Mouse (Mus musculus): ENCODE results near the gene Lyve1. TPM values are rescaled to one million over a fixed set of nuclear protein-coding genes. Genes with fewer than 3 reads are reported as not detected.

Gene Lyve1
- total and polyA plus RNA-seq, 3 experiments, result 0.11 TPM; not detected in 2

DNA sequence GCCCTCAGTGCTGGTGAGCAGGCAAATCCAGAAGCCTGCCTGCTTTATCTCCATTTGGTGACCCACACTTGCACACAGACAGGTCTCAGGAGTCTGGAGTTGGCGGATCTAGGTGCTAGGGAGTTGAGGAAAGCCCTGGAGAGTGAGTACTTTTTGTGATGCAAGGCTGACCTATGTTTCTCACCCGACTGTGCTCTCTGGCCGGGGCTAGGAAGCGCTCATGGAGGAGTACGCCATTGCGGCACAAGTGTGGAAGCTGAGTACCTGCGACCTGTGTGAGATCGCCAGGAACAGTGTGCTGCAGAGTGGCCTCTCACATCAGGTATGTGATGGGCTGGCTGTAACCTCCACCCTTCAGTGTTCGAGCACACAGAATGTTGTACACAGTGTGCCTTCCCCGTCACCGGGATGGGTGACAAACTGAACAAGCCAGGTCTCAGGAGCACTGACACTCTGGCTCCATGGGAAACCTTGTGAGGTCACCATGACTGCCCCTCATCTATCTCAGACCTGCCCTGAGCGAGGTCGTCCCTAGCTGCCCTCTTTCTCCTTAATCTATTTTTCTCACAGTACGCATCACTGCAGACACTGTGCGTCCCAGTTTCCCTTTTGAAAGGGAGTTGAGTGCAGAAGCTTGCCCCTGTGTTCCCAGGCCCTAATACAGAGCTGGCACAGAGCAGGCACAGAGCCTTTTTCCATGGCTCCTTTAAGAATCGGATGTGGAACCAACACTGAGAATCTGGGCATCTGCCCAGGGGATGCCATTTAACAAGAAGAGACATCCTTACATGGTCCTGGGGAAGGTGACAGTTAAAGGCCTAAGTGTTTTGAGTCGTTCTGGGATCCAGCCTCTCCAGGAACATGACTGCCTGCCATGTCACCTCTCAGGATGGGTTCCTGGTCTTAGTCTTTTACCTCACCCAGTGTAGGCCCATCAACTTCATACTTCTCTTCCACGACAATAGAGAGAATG is 53.2 kb downstream of the Lyve1 start:
- H3K36me3 ChIP-seq (replicated peaks), result peaks cover 83% of the 10 kb centered on the region
- TF ChIP-seq GATA2 (IDR thresholded peaks at IDR 0.05; ENCODE audit: borderline replicate concordance, low read depth, low read length) (no peak), CTCF (IDR thresholded peaks at IDR 0.05; ENCODE audit: low read depth, low read length) (no peak), TAL1 (conservative IDR thresholded peaks at IDR 0.05; ENCODE audit: low read depth, low read length) (no peak), GATA1 (IDR thresholded peaks at IDR 0.05; ENCODE audit: borderline replicate concordance, low read length) (no peak), POLR2AphosphoS5 (IDR thresholded peaks at IDR 0.05; ENCODE audit: insufficient replicate concordance, low read depth, low read length) (no peak)
- no peak for ATAC-seq (ENCODE audit: extremely low read depth, insufficient number of reproducible peaks, low FRiP score, poor library complexity, severe bottlenecking)
- no peaks in the 10 kb centered on the region for H3K27me3 ChIP-seq (ENCODE audit: insufficient read depth, low read length)
- H3K9me3 ChIP-seq (replicated peaks), result no peaks in the 10 kb centered on the region
- DNase-seq (ENCODE audit: low spot score), result no peak
- H3K4me3 ChIP-seq (ENCODE audit: low read depth, low read length), result no peak overlapping the region
- no peaks in the 10 kb centered on the region; the same call in 1 of the 2 replicates for H3K4me1 ChIP-seq (ENCODE audit: insufficient read depth, low read depth, low read length)

GRCm38 (mm10) chr7:110808962-110809361 is 54.1 kb downstream of the Lyve1 start:
- H3K36me3 ChIP-seq (replicated peaks), result peaks cover 87% of the 10 kb centered on the region
- no peaks in the 10 kb centered on the region for H3K27me3 ChIP-seq (ENCODE audit: insufficient read depth, low read length)
- DNase-seq (ENCODE audit: low spot score) (no peak), ATAC-seq (ENCODE audit: extremely low read depth, insufficient number of reproducible peaks, low FRiP score, poor library complexity, severe bottlenecking) (no peak)
- TF ChIP-seq TAL1 (conservative IDR thresholded peaks at IDR 0.05; ENCODE audit: low read depth, low read length), result no peak
- TF ChIP-seq GATA2 (IDR thresholded peaks at IDR 0.05; ENCODE audit: borderline replicate concordance, low read depth, low read length), result no peak
- no peak for TF ChIP-seq CTCF (IDR thresholded peaks at IDR 0.05; ENCODE audit: low read depth, low read length)
- TF ChIP-seq POLR2AphosphoS5 (IDR thresholded peaks at IDR 0.05; ENCODE audit: insufficient replicate concordance, low read depth, low read length), result no peak
- no peak for TF ChIP-seq GATA1 (IDR thresholded peaks at IDR 0.05; ENCODE audit: borderline replicate concordance, low read length)
- no peak overlapping the region for H3K4me3 ChIP-seq (ENCODE audit: low read depth, low read length)
- H3K4me1 ChIP-seq (ENCODE audit: insufficient read depth, low read depth, low read length), result no peaks in the 10 kb centered on the region; the same call in 1 of the 2 replicates
- H3K9me3 ChIP-seq (replicated peaks), result no peaks in the 10 kb centered on the region

- no peaks in the 10 kb centered on the region for H3K27me3 ChIP-seq (ENCODE audit: insufficient read depth, low read length)
- no peak overlapping the region for H3K4me3 ChIP-seq (ENCODE audit: low read depth, low read length)
- no peak for DNase-seq (ENCODE audit: low spot score)
- no peaks in the 10 kb centered on the region for H3K9me3 ChIP-seq (replicated peaks)
- no peak for ATAC-seq (ENCODE audit: extremely low read depth, insufficient number of reproducible peaks, low FRiP score, poor library complexity, severe bottlenecking)
- no peak for TF ChIP-seq GATA1 (IDR thresholded peaks at IDR 0.05; ENCODE audit: borderline replicate concordance, low read length)
- no peak for TF ChIP-seq CTCF (IDR thresholded peaks at IDR 0.05; ENCODE audit: low read depth, low read length)
- TF ChIP-seq GATA2 (IDR thresholded peaks at IDR 0.05; ENCODE audit: borderline replicate concordance, low read depth, low read length), result no peak
- TF ChIP-seq TAL1 (conservative IDR thresholded peaks at IDR 0.05; ENCODE audit: low read depth, low read length), result no peak
- TF ChIP-seq POLR2AphosphoS5 (IDR thresholded peaks at IDR 0.05; ENCODE audit: insufficient replicate concordance, low read depth, low read length), result no peak
- peaks cover 93% of the 10 kb centered on the region for H3K36me3 ChIP-seq (replicated peaks)
- no peaks in the 10 kb centered on the region; the same call in 1 of the 2 replicates for H3K4me1 ChIP-seq (ENCODE audit: insufficient read depth, low read depth, low read length)
Measured at GRCm38 (mm10) chr7:110807460-110808030, 55.5 kb downstream of the Lyve1 start.

DNA sequence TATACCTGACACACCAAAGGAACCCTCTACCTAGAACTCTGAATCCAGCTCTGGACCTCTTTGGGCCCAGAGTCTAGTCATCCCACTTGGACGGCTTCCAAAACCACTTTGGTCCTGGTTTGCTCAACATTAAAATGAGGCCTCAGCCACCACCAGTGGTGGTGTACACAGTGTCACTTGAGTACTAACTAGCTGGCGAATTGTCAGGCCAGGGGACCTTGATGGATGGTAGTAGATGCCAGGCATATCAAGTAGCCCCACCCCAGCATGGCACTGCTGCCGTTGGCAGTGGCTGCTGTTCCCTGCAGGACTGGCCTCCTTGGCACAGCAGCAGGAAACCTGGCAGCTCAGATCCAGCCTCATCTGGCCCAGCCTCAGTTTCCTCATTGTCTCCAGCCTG is 58.8 kb downstream of the Lyve1 start:
- Histone ChIP-seq H3K9me3 (replicated peaks) (no peaks in the 10 kb centered on the region), H3K36me3 (replicated peaks) (peaks cover 90% of the 10 kb centered on the region), H3K27me3 (ENCODE audit: insufficient read depth, low read length) (no peaks in the 10 kb centered on the region), H3K4me3 (ENCODE audit: low read depth, low read length) (no peak overlapping the region), H3K4me1 (ENCODE audit: insufficient read depth, low read depth, low read length) (no peaks in the 10 kb centered on the region; the same call in 1 of the 2 replicates)
- ATAC-seq (ENCODE audit: extremely low read depth, insufficient number of reproducible peaks, low FRiP score, poor library complexity, severe bottlenecking) (no peak), DNase-seq (ENCODE audit: low spot score) (no peak)
- TF ChIP-seq GATA1 (IDR thresholded peaks at IDR 0.05; ENCODE audit: borderline replicate concordance, low read length) (no peak), GATA2 (IDR thresholded peaks at IDR 0.05; ENCODE audit: borderline replicate concordance, low read depth, low read length) (no peak), TAL1 (conservative IDR thresholded peaks at IDR 0.05; ENCODE audit: low read depth, low read length) (no peak), CTCF (IDR thresholded peaks at IDR 0.05; ENCODE audit: low read depth, low read length) (no peak), POLR2AphosphoS5 (IDR thresholded peaks at IDR 0.05; ENCODE audit: insufficient replicate concordance, low read depth, low read length) (no peak)

DNA sequence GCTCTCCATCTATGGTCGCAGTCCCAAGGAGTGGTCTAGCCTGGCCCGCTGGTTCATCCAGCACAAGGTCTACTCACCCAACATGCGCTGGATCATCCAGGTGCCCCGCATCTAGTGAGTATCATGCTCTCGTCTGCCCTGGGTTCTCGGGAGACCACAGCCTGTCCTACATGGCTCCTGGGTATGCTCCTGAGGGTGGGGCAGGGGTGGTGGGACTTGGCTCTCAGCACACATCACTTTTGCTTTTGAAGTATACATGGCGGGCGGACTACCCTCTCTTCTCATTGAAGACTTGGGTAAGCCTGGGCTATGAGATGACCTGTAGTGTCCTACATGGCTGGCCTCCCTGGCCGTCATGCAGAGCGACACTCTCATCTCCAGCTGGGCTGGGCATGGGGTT is 59.9 kb downstream of the Lyve1 start:
- H3K27me3 ChIP-seq (ENCODE audit: insufficient read depth, low read length), result no peaks in the 10 kb centered on the region
- no peaks in the 10 kb centered on the region for H3K9me3 ChIP-seq (replicated peaks)
- DNase-seq (ENCODE audit: low spot score) (no peak), ATAC-seq (ENCODE audit: extremely low read depth, insufficient number of reproducible peaks, low FRiP score, poor library complexity, severe bottlenecking) (no peak)
- no peak overlapping the region for H3K4me3 ChIP-seq (ENCODE audit: low read depth, low read length)
- TF ChIP-seq CTCF (IDR thresholded peaks at IDR 0.05; ENCODE audit: low read depth, low read length), result no peak
- no peak for TF ChIP-seq POLR2AphosphoS5 (IDR thresholded peaks at IDR 0.05; ENCODE audit: insufficient replicate concordance, low read depth, low read length)
- TF ChIP-seq TAL1 (conservative IDR thresholded peaks at IDR 0.05; ENCODE audit: low read depth, low read length), result no peak
- no peak for TF ChIP-seq GATA2 (IDR thresholded peaks at IDR 0.05; ENCODE audit: borderline replicate concordance, low read depth, low read length)
- no peak for TF ChIP-seq GATA1 (IDR thresholded peaks at IDR 0.05; ENCODE audit: borderline replicate concordance, low read length)
- peaks cover 4% of the 10 kb centered on the region; the same call in 1 of the 2 replicates for H3K4me1 ChIP-seq (ENCODE audit: insufficient read depth, low read depth, low read length)
- H3K36me3 ChIP-seq (replicated peaks), result peaks cover 88% of the 10 kb centered on the region

DNA sequence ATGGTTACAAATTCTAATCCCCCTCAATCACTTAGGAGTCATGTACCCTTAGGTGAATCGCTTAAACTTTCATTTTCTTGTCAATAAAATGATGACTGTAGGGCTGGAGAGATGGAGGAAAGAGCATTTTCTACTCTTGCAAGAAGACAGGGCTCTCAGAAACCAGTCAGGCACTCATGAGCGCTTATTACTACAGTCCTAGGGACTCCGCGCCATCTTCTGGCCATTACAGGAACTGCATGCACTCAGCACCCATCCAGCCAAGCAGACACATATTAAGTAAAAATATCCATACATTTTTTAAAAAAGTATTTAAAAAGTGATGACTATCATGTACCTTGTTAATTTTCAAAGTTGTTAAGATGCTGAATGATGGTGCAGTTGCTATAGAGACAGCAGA is 62.0 kb downstream of the Lyve1 start:
- H3K9me3 ChIP-seq (replicated peaks), result no peaks in the 10 kb centered on the region
- no peak overlapping the region for H3K4me3 ChIP-seq (ENCODE audit: low read depth, low read length)
- peak; percentile 51 for ATAC-seq (ENCODE audit: extremely low read depth, insufficient number of reproducible peaks, low FRiP score, poor library complexity, severe bottlenecking)
- DNase-seq (ENCODE audit: low spot score), result peak; percentile 42
- peaks cover 13% of the 10 kb centered on the region for H3K4me1 ChIP-seq (ENCODE audit: insufficient read depth, low read depth, low read length)
- peaks cover 91% of the 10 kb centered on the region for H3K36me3 ChIP-seq (replicated peaks)
- no peak for TF ChIP-seq POLR2AphosphoS5 (IDR thresholded peaks at IDR 0.05; ENCODE audit: insufficient replicate concordance, low read depth, low read length)
- TF ChIP-seq CTCF (IDR thresholded peaks at IDR 0.05; ENCODE audit: low read depth, low read length), result peak; percentile 88
- no peaks in the 10 kb centered on the region for H3K27me3 ChIP-seq (ENCODE audit: insufficient read depth, low read length)

Other genes with a start within 250 kb of the Lyve1 start
- gene Sbf2, start 248.3 kb downstream of the Lyve1 start, total RNA-seq (2014; fragmentation: Nextera tagmentation), result not detected in 2 replicates
- gene Sbf2, start 248.3 kb downstream of the Lyve1 start, total RNA-seq (2017), result 0.23 and 0.49 TPM in 2 replicates
- not detected in 2 replicates for gene Sbf2, start 248.3 kb downstream of the Lyve1 start, polyA plus RNA-seq (2012)
- gene Adm, start 235.6 kb downstream of the Lyve1 start, total RNA-seq (2014; fragmentation: Nextera tagmentation), result not detected in 2 replicates
- gene Adm, start 235.6 kb downstream of the Lyve1 start, total RNA-seq (2017), result not detected in 2 replicates
- not detected in 2 replicates for gene Adm, start 235.6 kb downstream of the Lyve1 start, polyA plus RNA-seq (2012)
- gene Ampd3, start 95.0 kb downstream of the Lyve1 start, total RNA-seq (2014; fragmentation: Nextera tagmentation), result 64.1 and 69.5 TPM in 2 replicates
- 21.8 and 26.0 TPM in 2 replicates for gene Ampd3, start 95.0 kb downstream of the Lyve1 start, total RNA-seq (2017)
- 10.7 and 13.1 TPM in 2 replicates for gene Ampd3, start 95.0 kb downstream of the Lyve1 start, polyA plus RNA-seq (2012)
- gene Rnf141, start 18.8 kb downstream of the Lyve1 start, total RNA-seq (2014; fragmentation: Nextera tagmentation), result 28.2 and 38.6 TPM in 2 replicates
- 18.2 and 21.1 TPM in 2 replicates for gene Rnf141, start 18.8 kb downstream of the Lyve1 start, total RNA-seq (2017)
- 0.69 and 0.92 TPM in 2 replicates for gene Rnf141, start 18.8 kb downstream of the Lyve1 start, polyA plus RNA-seq (2012)
- gene Mrvi1, start 119.2 kb upstream of the Lyve1 start, total RNA-seq (2014; fragmentation: Nextera tagmentation), result 0.34 TPM in 1 of 2 replicates, not detected in the other
- 0.11 and 0.17 TPM in 2 replicates for gene Mrvi1, start 119.2 kb upstream of the Lyve1 start, total RNA-seq (2017)
- 0.04 and 0.06 TPM in 2 replicates for gene Mrvi1, start 119.2 kb upstream of the Lyve1 start, polyA plus RNA-seq (2012)
- 59.5 and 61.8 TPM in 2 replicates for gene Ctr9, start 165.7 kb upstream of the Lyve1 start, total RNA-seq (2014; fragmentation: Nextera tagmentation)
- 63.9 and 68.7 TPM in 2 replicates for gene Ctr9, start 165.7 kb upstream of the Lyve1 start, total RNA-seq (2017)
- gene Ctr9, start 165.7 kb upstream of the Lyve1 start, polyA plus RNA-seq (2012), result 12.4 and 15.1 TPM in 2 replicates
- gene Eif4g2, start 219.8 kb upstream of the Lyve1 start, total RNA-seq (2014; fragmentation: Nextera tagmentation), result 1,657 and 2,352 TPM in 2 replicates
- gene Eif4g2, start 219.8 kb upstream of the Lyve1 start, total RNA-seq (2017), result 708 and 731 TPM in 2 replicates
- gene Eif4g2, start 219.8 kb upstream of the Lyve1 start, polyA plus RNA-seq (2012), result 1,489 and 1,690 TPM in 2 replicates